In genomic region chr3:158270887-158271286, GRCm38 (mm10) we compare ENCODE assay signal across 17 mouse cellular contexts.
"Had no signal": no experiment of that assay in that cellular context is flagged by ENCODE, and none has a peak within 500 bp of the region (broad histone marks: within the 10 kb centered on the region; RNA-seq: fewer than 3 reads in every experiment).

No protein-coding gene starts in this region.

- DNase-seq: lung, adult 18-20 months; lung, embryonic 14.5 days; lung, postnatal 10 days; lung, postnatal 4 days; retina, postnatal 1 day; right cerebral cortex, adult 18-20 months; right cerebral cortex, postnatal 14 days; thymus, adult 18-20 months; thymus, postnatal 14 days; thymus, postnatal 36 days had no signal

- H3K4me3 ChIP-seq: midbrain, embryonic 10.5 days; midbrain, embryonic 12.5 days; midbrain, embryonic 15.5 days; myocyte; neural tube, embryonic 13.5 days; neural tube, embryonic 15.5 days; stomach, embryonic 15.5 days had no signal

- H3K4me1 ChIP-seq: midbrain, embryonic 10.5 days; midbrain, embryonic 12.5 days; midbrain, embryonic 15.5 days; neural tube, embryonic 13.5 days; neural tube, embryonic 15.5 days; stomach, embryonic 15.5 days had no signal

- H3K27ac ChIP-seq: midbrain, embryonic 10.5 days; midbrain, embryonic 12.5 days; midbrain, embryonic 15.5 days; neural tube, embryonic 13.5 days; neural tube, embryonic 15.5 days; stomach, embryonic 15.5 days had no signal

- H3K9ac ChIP-seq: lung, embryonic 14.5 days; midbrain, embryonic 12.5 days; midbrain, embryonic 15.5 days; neural tube, embryonic 13.5 days; neural tube, embryonic 15.5 days; stomach, embryonic 15.5 days had no signal

- H3K36me3 ChIP-seq: midbrain, embryonic 10.5 days; midbrain, embryonic 12.5 days; midbrain, embryonic 15.5 days; neural tube, embryonic 13.5 days; neural tube, embryonic 15.5 days; stomach, embryonic 15.5 days had no signal

- H3K9me3 ChIP-seq: midbrain, embryonic 10.5 days; midbrain, embryonic 12.5 days; midbrain, embryonic 15.5 days; neural tube, embryonic 13.5 days; neural tube, embryonic 15.5 days; stomach, embryonic 15.5 days had no signal

- ATAC-seq: midbrain, embryonic 15.5 days had no signal

- H3K4me2 ChIP-seq: lung, embryonic 14.5 days; midbrain, embryonic 12.5 days; midbrain, embryonic 15.5 days; neural tube, embryonic 13.5 days; neural tube, embryonic 15.5 days; stomach, embryonic 15.5 days had no signal

- H3K27me3 ChIP-seq: midbrain, embryonic 12.5 days; midbrain, embryonic 15.5 days; neural tube, embryonic 13.5 days; neural tube, embryonic 15.5 days; stomach, embryonic 15.5 days had no signal
